Mouse (Mus musculus): ENCODE results near the gene 1700024G13Rik.

1700024G13Rik gene

GRCm38 (mm10) chr14:32332515-32333445, 55.4 kb downstream of the 1700024G13Rik start:
- no peak for DNase-seq (ENCODE audit: low spot score)

GRCm38 (mm10) chr14:32327366-32327765, 60.8 kb downstream of the 1700024G13Rik start:
- DNase-seq (ENCODE audit: low spot score): no peak
